Mouse (Mus musculus) E14TG2a.4 (cell line): ENCODE data around the gene Entpd2.

Experiments used
- CTCF ChIP-seq: conservative IDR thresholded peaks from 2 replicates; pipeline ENCODE4 v1.5.1; 2014; ENCODE audit warnings: low read length
- NANOG ChIP-seq: IDR thresholded peaks from 2 replicates; pipeline ENCODE4 v1.6.1; 2014; ENCODE audit warnings: borderline replicate concordance, low read length, mixed read lengths

DNA sequence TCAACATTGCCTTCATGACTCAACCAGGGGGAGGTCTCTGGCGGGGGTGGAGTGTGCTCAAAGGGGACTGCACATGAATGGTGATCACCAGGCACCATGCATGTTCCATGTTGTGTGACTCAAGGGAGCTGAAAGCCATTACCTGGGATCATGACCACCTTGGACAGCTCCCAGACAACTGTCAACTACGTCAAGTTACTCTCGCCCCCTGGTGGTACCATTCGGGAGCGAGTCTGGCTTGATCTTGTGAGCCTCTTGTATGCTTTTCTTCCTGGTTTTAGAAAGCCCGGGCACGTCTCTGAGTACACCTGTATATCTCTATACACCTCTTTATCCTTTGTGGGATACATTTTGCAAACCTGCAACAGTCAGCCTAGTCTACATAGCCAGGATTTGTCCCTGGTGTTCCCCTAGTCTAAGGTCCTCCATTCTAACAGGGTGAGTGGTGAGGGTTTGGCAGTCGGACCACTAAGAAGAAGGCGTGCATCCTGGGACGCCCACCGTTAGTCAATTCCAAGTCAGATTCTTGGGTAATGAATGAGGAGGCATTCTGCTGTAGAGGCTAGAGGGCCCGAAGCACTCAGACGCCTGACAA is 6.8 kb downstream of the Entpd2 start:
- TF ChIP-seq CTCF (peak; percentile 83), NANOG (no peak)
